Mouse (Mus musculus) stomach, postnatal 0 days (tissue): Measurements from ENCODE around the gene Commd3. TPM values are rescaled to one million over a fixed set of nuclear protein-coding genes. Genes with fewer than 3 reads are reported as not detected.
A peak's percentile ranks its signal among the peaks of the same experiment; 100 is the strongest.

Experiments used
- ATAC-seq: fragments of 200-750 bp; cut with Nextera tagmentation; 2 replicates; pipeline ENCODE4 v1.8.0; 2017; ENCODE audit not compliant: low FRiP score, low TSS enrichment
- DNase-seq: peaks from one replicate; pipeline ENCODE4 v3.0.0-alpha.2; 2016; ENCODE audit warnings: low spot score
- H3K27ac ChIP-seq: fragments of 300-500 bp; sonication (generic); replicated peaks from 2 replicates; pipeline ENCODE4 v1.5.1; 2014; ENCODE audit warnings: mild to moderate bottlenecking, control low read depth
- H3K27me3 ChIP-seq: fragments of 300-500 bp; sonication (generic); 2 replicates; pipeline ENCODE4 v1.6.1; 2014; ENCODE audit warnings: low read length; ENCODE audit not compliant: control insufficient read depth, insufficient read depth
- H3K36me3 ChIP-seq: fragments of 300-500 bp; sonication (generic); 2 replicates; pipeline ENCODE4 v1.6.1; 2014; ENCODE audit warnings: low read length, mixed read lengths; ENCODE audit not compliant: control insufficient read depth, insufficient read depth
- H3K4me1 ChIP-seq: fragments of 300-500 bp; sonication (generic); replicated peaks from 2 replicates; pipeline ENCODE4 v1.6.1; 2014; ENCODE audit warnings: antibody characterized with exemption; ENCODE audit not compliant: control insufficient read depth, insufficient read depth
- H3K4me2 ChIP-seq: fragments of 300-500 bp; sonication (generic); replicated peaks from 2 replicates; pipeline ENCODE4 v1.6.1; 2014; ENCODE audit warnings: low read depth, mild to moderate bottlenecking, control low read depth, moderate library complexity
- H3K4me3 ChIP-seq: fragments of 300-500 bp; sonication (generic); 2 replicates; pipeline ENCODE4 v1.5.1; 2014; ENCODE audit warnings: low read depth, low read length, control low read depth
- H3K9ac ChIP-seq: fragments of 300-500 bp; sonication (generic); 2 replicates; pipeline ENCODE4 v1.6.1; 2014; ENCODE audit warnings: mild to moderate bottlenecking, low read length, control low read depth, mixed read lengths
- H3K9me3 ChIP-seq: fragments of 300-500 bp; sonication (generic); 2 replicates; pipeline ENCODE4 v1.6.1; 2016; ENCODE audit warnings: low read length; ENCODE audit not compliant: control insufficient read depth
- CTCF ChIP-seq: IDR thresholded peaks from 2 replicates; pipeline ENCODE4 v1.5.1; 2016; ENCODE audit warnings: antibody characterized with exemption, low read depth, mild to moderate bottlenecking, moderate library complexity
- EP300 ChIP-seq: optimal IDR thresholded peaks from 2 replicates; pipeline ENCODE3; 2016; ENCODE audit warnings: antibody characterized with exemption
- WGBS: fragments of 180-500 bp; shearing (Covaris S2); extraction: QIAGEN DNeasy Blood & Tissue Kit; methylation state at CpG from one replicate; pipeline ENCODE4 v1.1.7; 2014; 5-methylcytosine and 5-hydroxymethylcytosine counted together
- polyA plus RNA-seq: library from polyadenylated mRNA; unstranded; fragments of >200 nt; fragmentation: Nextera tagmentation; extraction: Ambion mirVana; gene quantifications from 2 replicates; pipeline ENCODE4 v1.2.1, GENCODE M21; 2015

The Commd3 gene
- polyA plus RNA-seq, 1 experiment from 2014 or later: 169 TPM

DNA sequence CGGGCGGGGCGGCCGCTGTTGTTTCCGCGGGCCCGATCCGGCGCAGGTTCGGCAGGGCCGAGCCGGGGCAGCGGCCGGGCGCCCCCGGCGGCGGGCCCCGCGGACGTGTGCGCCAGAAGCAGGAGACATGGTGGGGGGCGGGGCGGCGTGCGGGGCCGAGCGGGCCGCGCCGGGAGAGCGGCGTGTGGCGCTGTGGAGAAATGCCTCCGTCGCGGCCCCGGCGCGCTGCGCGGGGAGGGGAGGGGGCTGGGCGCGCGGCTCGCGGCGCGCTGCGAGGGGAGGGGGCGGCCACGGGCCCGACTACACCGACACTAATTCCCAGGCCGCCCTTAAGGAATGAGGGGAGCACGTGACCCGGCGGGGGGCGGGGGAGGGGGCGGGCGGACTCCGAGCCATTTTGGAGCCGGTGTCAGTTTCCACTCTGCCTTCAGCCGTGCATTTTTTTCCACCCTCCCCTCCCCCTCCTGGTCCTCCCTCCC is 4.3 kb downstream of the Commd3 start:
- H3K4me2 ChIP-seq: peak overlapping the region; percentile 82
- no peaks in the 10 kb centered on the region for H3K36me3 ChIP-seq
- no peak for TF ChIP-seq EP300
- TF ChIP-seq CTCF: peak; percentile 4; the same call in 1 of the 2 replicates
- DNase-seq (peak; percentile 95), ATAC-seq (peak; percentile 84)
- H3K4me3 ChIP-seq: peak overlapping the region; percentile 81
- peak overlapping the region; percentile 95 for H3K27ac ChIP-seq
- no peaks in the 10 kb centered on the region for H3K9me3 ChIP-seq
- peak overlapping the region; percentile 95 for H3K9ac ChIP-seq
- no peaks in the 10 kb centered on the region for H3K27me3 ChIP-seq
- peaks cover 3% of the 10 kb centered on the region for H3K4me1 ChIP-seq
- WGBS: 0% methylated on average over 14 of the region's 64 CpGs

DNA sequence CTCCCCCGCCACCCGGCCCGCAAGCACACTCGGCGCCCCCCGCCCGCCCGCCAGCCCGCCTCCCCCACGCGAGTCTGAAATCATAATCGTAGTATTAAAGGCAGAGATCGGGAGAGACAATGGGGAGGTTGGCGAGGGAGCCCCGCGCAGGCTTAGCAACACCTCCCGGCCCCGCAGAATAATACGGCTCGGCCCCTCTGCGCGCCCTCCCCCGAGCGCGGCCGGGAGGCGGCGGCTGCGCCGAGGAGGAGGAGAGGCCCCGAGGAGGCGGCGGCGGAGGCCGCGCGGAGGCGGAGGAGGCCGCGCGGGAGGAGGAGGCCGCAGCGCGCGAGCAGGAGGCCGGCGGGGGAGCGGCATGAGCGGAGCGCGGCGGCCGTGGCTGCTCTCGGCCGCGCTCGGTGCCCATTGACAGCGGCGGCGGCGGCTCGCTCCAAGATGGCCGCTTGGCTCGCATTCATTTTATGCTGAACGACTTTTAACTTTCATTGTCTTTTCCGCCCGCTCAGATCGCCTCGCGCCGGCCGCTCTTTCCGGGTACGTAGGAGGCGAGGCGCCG is 4.8 kb downstream of the Commd3 start, which contains the start of gene Bmi1:
Gene Bmi1 (plus strand): TSS at position 83 of the 556 bp plus-strand sequence.
- peak within 1 kb of the TSS; percentile 95 for H3K9ac ChIP-seq
- peak within 1 kb of the TSS; percentile 95 for H3K27ac ChIP-seq
- ATAC-seq: peak; percentile 51
- no peaks in the 10 kb centered on the region for H3K9me3 ChIP-seq
- H3K4me1 ChIP-seq: peaks cover 3% of the 10 kb centered on the region
- H3K4me3 ChIP-seq: peak within 1 kb of the TSS; percentile 81
- DNase-seq: no peak
- peak within 1 kb of the TSS; percentile 82 for H3K4me2 ChIP-seq
- no peaks in the 10 kb centered on the region for H3K27me3 ChIP-seq
- TF ChIP-seq CTCF: peak; percentile 18; the same call in 1 of the 2 replicates
- no peak for TF ChIP-seq EP300
- no peaks in the 10 kb centered on the region for H3K36me3 ChIP-seq
- under 1% methylated on average over 28 of the region's 77 CpGs for WGBS

DNA sequence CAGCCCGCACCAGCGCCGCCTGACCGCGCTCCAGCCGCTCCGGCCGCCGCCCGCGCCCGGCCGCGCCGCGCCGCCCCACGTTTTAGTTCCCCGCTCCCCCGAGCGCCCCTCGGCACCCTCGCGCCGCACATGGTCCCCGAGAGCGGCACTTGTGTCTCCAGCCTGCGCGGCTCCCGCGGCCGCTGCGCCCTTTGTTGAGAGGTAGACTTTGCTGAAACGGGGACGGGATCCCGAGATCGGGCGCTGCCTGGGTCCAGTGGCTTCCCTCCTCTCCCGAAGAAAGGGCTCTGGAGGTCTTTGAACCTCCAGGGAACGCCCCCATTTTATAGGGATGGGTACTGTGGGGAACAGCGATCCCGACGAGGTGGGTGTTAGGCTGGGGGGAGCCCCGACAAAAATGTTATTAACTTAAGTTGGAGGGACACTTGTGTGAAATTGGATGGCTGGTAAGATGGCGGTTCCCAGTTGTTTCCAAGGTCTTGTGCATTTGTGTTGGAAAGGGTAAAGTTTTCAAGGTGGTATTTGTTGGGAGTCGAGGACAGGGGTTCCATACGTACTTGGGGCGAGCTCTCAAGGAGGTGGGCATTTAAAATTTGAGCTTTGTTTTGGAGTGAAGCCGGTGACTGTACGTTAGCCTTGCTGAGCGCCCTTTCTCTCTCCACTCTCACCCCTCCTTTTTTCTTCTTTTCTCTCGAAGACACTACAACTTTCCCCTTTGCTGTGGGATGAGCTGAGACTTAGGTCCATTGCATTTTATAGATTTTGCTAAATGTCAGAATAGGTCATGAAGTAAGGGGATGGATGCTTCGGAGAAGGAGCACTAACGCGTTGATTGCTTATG is 5.7 kb downstream of the Commd3 start:
- ATAC-seq (peak; percentile 12; the same call in 1 of the 2 replicates), DNase-seq (peak; percentile 62)
- TF ChIP-seq EP300 (no peak), CTCF (no peak)
- peak overlapping the region; percentile 81 for H3K4me3 ChIP-seq
- no peaks in the 10 kb centered on the region for H3K27me3 ChIP-seq
- H3K4me2 ChIP-seq: peak overlapping the region; percentile 82
- peak overlapping the region; percentile 95 for H3K9ac ChIP-seq
- no peaks in the 10 kb centered on the region for H3K9me3 ChIP-seq
- 5% methylated on average over 37 of the region's 55 CpGs for WGBS
- no peak overlapping the region for H3K27ac ChIP-seq
- peaks cover 3% of the 10 kb centered on the region for H3K4me1 ChIP-seq
- no peaks in the 10 kb centered on the region for H3K36me3 ChIP-seq

DNA sequence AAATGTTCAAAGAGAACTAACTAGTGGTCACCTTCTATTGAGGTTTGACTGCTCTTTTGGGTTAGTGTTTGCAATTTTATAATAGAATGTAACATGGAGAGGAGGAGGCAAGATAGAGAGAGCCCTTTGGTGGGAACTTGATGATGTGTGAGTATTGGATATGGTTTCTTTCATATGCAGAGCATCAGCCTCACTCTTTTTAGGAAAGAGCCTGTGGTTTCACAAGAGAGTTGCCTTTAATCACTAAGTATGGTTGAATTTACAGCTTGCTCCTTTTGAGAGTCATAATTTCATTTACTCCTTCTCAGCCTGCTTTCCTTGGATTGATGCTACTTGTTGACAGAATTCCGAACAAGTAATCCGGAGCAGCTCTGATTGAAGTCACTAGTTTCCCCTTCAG is 7.5 kb downstream of the Commd3 start:
- Histone ChIP-seq H3K4me2 (no peak overlapping the region), H3K27ac (no peak overlapping the region), H3K9ac (no peak overlapping the region), H3K9me3 (no peaks in the 10 kb centered on the region), H3K4me1 (peaks cover 3% of the 10 kb centered on the region), H3K4me3 (no peak overlapping the region), H3K27me3 (no peaks in the 10 kb centered on the region), H3K36me3 (peaks cover 5% of the 10 kb centered on the region; the same call in 1 of the 2 replicates)
- ATAC-seq (no peak), DNase-seq (no peak)
- no peak for TF ChIP-seq EP300
- 86% methylated on average over 2 of the region's 2 CpGs for WGBS

DNA sequence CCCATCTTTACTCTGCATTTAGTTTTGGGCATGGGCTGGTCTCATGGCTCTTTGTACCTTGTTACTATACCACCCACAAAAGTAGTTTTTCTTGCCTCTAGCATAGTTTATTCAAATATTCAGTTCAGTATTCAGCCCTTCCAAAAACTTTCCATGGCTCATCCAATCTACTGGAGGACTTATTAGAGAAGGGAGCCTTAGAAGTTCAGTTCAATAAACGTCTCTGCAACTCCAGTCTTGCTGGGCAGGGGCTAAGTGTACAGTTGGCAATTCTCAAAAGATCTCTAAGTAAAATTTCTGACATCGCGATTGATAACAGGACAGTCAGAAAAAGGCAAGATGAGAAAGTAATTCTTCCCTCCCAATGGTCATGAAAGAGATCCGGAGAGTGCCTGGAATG is 8.3 kb downstream of the Commd3 start:
- ATAC-seq: no peak
- no peak overlapping the region for H3K9ac ChIP-seq

More for the DNA sequence above, 8.3 kb downstream of the Commd3 start:
- Histone ChIP-seq H3K36me3 (peaks cover 5% of the 10 kb centered on the region; the same call in 1 of the 2 replicates), H3K4me2 (peak overlapping the region; percentile 61), H3K4me1 (peaks cover 3% of the 10 kb centered on the region), H3K9me3 (no peaks in the 10 kb centered on the region), H3K27me3 (no peaks in the 10 kb centered on the region), H3K27ac (no peak overlapping the region), H3K4me3 (peak overlapping the region; percentile 33)
- TF ChIP-seq CTCF (no peak), EP300 (no peak)
- no peak for DNase-seq
- 10% methylated on average over 4 of the region's 4 CpGs for WGBS
